Mouse (Mus musculus): Measurements from ENCODE around the gene Orc3.
"Not testable (repeated sequence)": the region's sequence is repeated elsewhere in the genome, so short reads cannot be mapped to it uniquely, and the experiment has no call there.

Orc3 gene

GRCm38 (mm10) chr4:34582476-34582875, 32.3 kb downstream of the Orc3 start:
- DNase-seq (ENCODE audit: low spot score) = no peak

GRCm38 (mm10) chr4:34581990-34582389, 32.8 kb downstream of the Orc3 start:
- DNase-seq (ENCODE audit: low spot score) = no peak

GRCm38 (mm10) chr4:34581489-34581888, 33.3 kb downstream of the Orc3 start:
- not testable (repeated sequence) for DNase-seq (ENCODE audit: low spot score)

- no peak for DNase-seq (ENCODE audit: low spot score)
Observed at GRCm38 (mm10) chr4:34579215-34579614, 35.5 kb downstream of the Orc3 start.

- no peak for DNase-seq (ENCODE audit: low spot score)
Observed at GRCm38 (mm10) chr4:34577028-34577427, 37.7 kb downstream of the Orc3 start.

DNA sequence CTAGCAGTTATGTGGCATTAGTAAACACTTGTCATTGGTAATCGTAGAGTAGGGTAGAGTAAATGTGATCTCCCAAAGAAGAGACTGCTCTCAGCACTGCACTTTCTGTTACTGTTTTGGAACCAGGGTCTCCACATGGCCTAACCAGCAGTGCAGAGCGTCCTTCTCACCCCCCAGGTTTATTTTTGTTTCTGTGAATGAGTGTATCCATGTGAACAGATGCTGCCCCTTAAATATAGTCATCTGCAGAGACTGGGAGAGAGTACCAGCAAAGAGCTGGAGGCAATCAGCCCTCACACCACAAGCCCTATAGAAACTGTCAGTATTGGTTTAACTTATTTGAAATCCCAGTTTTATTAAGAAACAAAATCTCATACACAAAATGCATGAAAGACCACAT, 41.9 kb downstream of the Orc3 start:
- no peak for DNase-seq (ENCODE audit: low spot score)

DNA sequence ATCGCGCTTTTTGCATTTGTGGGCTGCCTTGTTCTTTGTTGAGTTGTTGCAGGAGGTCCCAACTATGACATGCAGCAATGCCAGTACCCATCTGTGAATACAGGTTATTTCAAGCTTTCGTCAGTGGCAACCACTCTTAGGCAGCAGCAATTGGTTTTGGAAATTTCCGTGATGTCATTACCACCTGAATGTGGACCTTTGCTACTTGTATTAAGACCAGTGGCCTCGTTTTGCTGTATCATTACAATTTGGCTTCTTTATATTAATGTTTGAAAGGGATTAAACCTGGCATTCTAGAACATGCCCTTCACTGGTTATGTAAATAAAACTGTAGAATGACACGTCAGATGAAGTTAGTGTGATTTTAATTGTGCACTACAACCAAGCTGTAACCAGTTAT, 48.5 kb downstream of the Orc3 start:
- DNase-seq (ENCODE audit: low spot score) = no peak

DNA sequence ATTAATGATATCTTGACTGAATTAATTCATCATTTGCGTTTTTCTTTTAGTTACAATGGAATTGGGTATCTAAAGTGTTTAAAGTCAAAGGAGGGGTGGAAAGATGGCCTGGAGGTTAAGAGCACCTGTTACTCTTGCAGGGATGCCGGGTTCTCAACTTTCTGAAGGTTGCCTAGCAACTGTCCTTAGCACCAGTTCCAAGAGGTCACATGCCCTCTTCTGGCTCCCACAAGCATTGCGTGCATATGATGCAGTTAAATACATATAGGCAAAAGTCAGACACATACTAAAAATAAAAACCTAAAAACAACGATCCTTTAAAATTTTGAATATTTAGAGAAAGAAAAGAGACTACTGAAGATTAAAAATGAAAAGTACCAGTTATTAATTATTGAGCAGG, 53.8 kb downstream of the Orc3 start:
- DNase-seq (ENCODE audit: low spot score) = peak; percentile 74

DNA sequence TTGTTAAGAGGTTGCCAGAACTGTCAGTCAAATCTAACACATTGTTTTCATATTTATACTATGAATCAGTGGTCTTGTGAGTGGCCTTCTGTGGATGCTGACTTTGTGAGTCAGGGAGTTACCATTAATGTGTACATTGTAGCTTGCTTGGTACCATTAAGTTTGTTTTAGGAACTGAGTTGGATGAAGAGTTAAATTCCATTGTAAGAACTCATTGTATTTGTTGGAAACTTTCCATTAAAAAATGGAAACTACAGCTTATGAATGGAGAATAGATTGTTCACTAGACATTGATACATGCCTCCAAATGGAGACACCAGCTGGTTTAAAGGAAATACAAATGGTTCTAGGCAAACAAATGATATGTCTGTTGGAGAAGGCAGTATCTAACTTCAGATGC, 58.6 kb downstream of the Orc3 start:
- no peak for DNase-seq (ENCODE audit: low spot score)

- DNase-seq (ENCODE audit: low spot score) = no peak
Observed at GRCm38 (mm10) chr4:34555604-34556003, 59.1 kb downstream of the Orc3 start.

DNA sequence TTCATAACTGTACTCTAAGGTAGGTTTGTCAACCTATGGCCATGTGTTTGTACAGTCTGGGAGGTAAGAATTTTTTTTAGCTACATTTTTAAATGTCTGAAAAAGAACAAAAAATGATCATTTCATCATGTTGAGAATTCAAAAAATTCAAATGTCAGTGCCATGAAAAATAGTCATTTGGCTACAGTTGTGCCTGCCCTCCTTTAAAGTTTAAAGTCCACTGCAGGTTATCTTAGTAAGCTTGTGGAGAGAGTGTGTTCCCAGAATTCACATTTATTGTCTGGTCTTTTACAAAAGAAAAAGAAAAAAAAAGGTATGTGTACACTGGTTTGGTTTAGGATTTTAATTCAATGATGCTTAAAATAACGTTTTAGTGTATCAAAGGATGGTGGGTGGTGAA, 60.1 kb downstream of the Orc3 start:
- no peak for DNase-seq (ENCODE audit: low spot score)

DNA sequence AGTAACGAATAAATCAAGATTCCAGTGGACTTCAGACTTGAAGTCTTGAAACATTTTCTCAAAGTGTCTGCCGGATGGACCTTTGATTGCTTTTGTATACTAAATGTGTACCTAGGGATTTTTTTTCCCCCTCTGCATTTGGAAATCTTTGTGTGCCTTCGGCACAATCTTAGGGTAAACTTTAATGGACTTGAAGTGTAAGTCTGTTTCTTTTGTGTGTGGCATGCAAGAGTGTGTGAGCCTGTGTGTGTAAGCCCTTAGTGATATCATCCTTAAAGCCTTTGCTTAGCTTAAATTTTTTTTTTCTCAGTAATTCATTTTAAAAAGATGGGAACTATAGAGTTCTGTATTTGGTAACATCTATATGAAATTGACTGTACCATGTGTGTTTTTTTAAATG, 62.8 kb downstream of the Orc3 start:
- DNase-seq (ENCODE audit: low spot score) = no peak

DNA sequence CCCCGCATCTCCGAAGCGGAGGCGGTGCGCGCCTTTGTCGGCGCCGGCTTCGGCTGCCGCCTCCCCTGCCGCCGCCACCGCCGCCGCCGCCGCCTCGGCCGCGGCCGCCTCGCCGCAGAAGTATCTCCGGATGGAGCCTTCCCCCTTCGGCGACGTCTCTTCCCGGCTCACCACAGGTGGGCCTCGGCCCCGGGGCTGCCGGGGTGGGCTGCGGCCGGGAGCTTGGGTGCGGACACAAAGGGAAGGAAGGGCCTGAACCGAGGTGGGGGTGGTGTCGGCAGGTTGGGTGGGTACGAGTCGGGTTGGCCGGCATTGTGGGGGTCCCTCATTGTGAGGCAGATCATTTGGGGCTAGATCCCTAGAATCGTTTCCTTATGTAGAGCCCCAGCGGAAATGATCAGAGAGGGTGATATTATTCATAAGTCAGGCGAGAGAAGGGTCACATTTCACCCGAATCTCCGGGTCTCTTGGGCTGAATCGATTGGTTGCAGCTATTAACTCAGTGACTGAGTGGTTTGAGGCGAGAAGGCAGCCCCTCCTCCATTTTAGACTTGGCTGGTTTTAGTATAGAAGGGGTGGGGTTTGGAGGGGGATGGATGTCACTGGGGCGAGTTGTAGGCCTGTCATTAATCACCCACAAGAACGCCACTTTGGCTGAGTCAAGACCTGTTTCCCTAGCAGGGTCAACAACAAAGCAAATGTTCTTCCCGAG, 63.5 kb downstream of the Orc3 start:
- peak; percentile 90 for DNase-seq (ENCODE audit: low spot score)

- DNase-seq (ENCODE audit: low spot score) = no peak
Observed at GRCm38 (mm10) chr4:34550748-34551097, 64.0 kb downstream of the Orc3 start, which contains the start of gene Akirin2. Gene Akirin2 (plus strand): TSS chr4:34550937.

- peak; percentile 97 for DNase-seq (ENCODE audit: low spot score)
Observed at GRCm38 (mm10) chr4:34549981-34550747, 64.6 kb downstream of the Orc3 start.

DNA sequence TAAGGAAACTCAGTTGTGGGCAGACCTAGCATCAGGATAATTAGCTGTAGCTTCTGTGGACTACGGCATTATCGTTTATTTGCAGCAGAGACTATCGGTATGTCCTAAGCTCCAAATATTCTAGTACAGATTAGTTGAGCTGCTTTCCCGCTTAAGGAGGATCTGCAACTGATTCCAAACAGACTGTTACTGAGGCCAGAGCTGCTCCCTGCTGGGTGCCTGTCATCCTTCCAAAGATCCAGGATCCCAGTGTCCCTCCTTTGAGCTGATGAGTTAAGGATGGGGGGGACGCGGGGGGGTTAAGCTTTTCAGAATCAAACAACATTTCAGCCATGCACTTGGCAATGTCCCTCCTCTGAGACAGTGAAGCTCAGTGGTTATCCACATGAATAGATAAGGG, 84.8 kb downstream of the Orc3 start:
- no peak for DNase-seq (ENCODE audit: low spot score)

- DNase-seq (ENCODE audit: low spot score) = no peak
Observed at GRCm38 (mm10) chr4:34529379-34529778, 85.4 kb downstream of the Orc3 start.

DNA sequence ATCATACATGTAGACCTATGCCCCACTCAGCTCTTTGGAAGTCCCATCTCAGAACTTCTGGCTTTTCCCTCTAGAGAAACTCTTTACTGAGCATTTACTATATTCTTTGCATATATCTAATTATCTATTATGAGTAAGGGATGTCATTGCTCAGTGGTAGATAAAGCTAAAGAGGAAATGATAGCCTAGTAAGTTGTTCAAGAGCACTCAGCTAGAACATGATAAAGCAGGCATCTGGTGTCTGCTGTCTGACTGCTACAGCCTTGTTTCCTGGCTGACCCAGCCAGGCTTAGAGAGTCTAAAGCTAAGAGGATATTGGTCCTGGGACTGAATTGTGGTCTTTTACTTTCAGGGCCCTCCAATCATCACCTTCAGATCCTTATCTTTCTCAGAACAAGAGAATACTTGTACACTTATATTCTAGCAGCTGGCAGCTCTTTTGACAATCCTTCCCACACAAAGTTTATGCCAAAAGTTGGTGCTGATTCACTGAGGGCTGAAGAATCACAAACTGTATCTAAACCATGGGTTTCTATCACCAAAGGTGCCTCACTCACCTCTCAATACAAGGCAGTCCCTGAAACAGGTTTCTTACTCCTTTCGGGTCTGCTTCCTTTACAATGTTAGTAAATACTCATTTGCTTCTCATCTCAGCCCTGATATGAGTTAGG, 86.2 kb downstream of the Orc3 start:
- no peak for DNase-seq (ENCODE audit: low spot score)

- no peak for DNase-seq (ENCODE audit: low spot score)
Observed at GRCm38 (mm10) chr4:34526771-34527170, 88.0 kb downstream of the Orc3 start.

DNA sequence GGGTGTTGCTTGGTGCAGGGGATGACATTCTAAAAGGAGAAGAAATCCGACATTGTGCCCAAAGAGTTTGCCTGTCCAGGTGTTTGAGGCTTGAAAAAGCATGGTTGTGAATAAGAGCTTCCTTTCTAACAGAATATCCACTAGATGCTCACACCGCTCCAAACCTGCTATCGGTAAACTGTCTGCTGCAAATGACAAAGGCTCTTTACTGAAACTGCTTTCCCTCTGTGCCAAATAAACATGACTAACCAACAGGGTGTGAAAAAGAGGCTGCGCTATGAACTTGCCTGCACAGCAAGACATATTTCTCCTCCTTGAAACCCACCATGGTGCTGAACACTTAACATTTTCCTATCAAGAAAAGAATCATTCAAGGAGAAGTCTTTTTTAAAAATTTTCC, 91.2 kb downstream of the Orc3 start:
- no peak for DNase-seq (ENCODE audit: low spot score)

DNA sequence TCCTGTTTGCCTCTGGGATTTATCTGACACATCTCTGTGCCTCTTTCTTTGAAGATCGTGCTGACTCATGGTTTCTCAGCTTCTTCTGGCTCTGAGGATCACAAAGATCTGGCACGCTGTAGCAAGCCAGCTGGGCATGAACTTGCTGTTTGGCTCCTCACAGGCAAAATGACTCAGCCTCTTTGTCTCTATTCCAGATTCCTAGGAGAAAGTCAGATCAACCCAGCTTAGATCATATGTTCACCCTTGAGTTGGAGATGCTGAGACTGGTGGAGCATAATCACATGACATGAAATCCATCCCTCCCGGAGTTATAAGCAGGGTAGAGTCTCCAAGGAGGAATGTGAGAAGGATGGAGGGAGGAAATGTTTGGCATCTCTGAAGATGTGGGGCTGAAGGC, 91.9 kb downstream of the Orc3 start:
- DNase-seq (ENCODE audit: low spot score) = no peak
